Mouse (Mus musculus): ENCODE measurements at regions not wholly inside any gene's neighbourhood (a gene's known extent, or its start where the extent isn't known, plus 50 kb on each side); places are given as distances from the start of the nearest gene placed in this dataset.
A peak's percentile ranks its signal among the peaks of the same experiment; 100 is the strongest.

DNA sequence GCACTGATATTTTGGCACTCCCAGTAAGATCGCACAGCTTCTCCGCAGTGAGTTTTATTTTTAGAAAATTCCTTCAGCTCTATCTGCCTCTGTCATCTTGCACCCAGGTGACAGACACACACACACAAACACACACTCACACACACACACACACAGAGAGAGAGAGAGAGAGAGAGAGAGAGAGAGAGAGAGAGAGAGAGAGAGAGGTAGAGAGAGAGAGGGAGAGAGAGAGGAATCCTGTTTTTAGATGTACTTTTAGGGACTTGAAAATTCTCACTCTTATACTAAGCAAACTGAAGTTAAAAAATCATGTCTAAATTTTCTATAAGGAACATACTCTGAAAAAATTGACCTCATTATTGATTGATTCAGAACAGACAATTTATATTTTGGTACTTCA, 210.2 kb upstream of the Cdh10 start:
- Histone ChIP-seq H3K27ac (ENCODE audit: low read depth) (no peak overlapping the region), H3K4me1 (ENCODE audit: control insufficient read depth, insufficient read depth) (no peaks in the 10 kb centered on the region), H3K9ac (replicated peaks; ENCODE audit: low read depth, low read length) (no peak overlapping the region), H3K27me3 (ENCODE audit: control insufficient read depth, insufficient read depth, low read length) (no peaks in the 10 kb centered on the region), H3K9me3 (replicated peaks; ENCODE audit: control insufficient read depth, low read length) (no peaks in the 10 kb centered on the region), H3K4me3 (ENCODE audit: low read depth, low read length) (no peak overlapping the region), H3K4me2 (ENCODE audit: low read depth, low read length) (no peak overlapping the region), H3K36me3 (replicated peaks; ENCODE audit: control insufficient read depth, insufficient read depth, low read length) (no peaks in the 10 kb centered on the region)
- no peak for TF ChIP-seq CTCF (IDR thresholded peaks at IDR 0.05; ENCODE audit: low read depth)
- no peak for TF ChIP-seq EP300 (IDR thresholded peaks at IDR 0.05; ENCODE audit: low read depth)
- 27% methylated on average over 2 of the region's 2 CpGs for WGBS
- ATAC-seq (ENCODE audit: insufficient read depth, low read depth), result no peak
- DNase-seq (ENCODE audit: low spot score), result no peak

DNA sequence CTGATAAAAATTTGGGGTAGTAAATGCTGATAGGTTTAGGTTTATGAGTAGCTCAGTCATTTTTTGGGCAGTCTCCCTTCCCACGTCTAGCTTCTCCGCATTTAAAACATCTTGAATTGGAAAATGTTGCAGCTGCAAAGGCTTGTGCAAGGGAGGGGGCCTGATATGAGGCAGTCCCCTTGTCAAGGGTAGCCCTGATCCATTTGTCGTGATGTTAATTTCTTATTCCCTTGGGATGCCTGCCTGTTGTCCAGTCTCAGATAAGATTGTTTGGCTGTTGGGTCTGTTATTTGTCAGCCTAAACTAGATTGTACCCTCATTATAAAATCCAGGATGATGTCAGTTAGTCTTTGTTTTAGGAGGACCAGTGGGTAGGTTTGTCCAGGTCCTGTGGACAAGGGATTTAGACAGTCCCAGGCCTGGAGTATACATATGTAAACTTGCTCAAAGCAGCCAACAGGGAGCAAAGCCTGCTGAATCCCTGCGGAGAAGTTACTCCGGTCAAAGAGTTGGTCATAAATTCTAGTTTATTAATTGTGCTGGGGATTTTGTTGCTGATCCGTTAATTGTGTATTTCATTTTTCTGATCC, 195.0 kb upstream of the Cdh10 start:
- Histone ChIP-seq H3K27me3 (ENCODE audit: control insufficient read depth, insufficient read depth, low read length) (no peaks in the 10 kb centered on the region), H3K4me2 (ENCODE audit: low read depth, low read length) (no peak overlapping the region), H3K4me3 (ENCODE audit: low read depth, low read length) (no peak overlapping the region), H3K27ac (ENCODE audit: low read depth) (no peak overlapping the region), H3K4me1 (ENCODE audit: control insufficient read depth, insufficient read depth) (no peaks in the 10 kb centered on the region), H3K9me3 (replicated peaks; ENCODE audit: control insufficient read depth, low read length) (no peaks in the 10 kb centered on the region), H3K36me3 (replicated peaks; ENCODE audit: control insufficient read depth, insufficient read depth, low read length) (no peaks in the 10 kb centered on the region), H3K9ac (replicated peaks; ENCODE audit: low read depth, low read length) (no peak overlapping the region)
- no peak for DNase-seq (ENCODE audit: low spot score)
- no peak for TF ChIP-seq EP300 (IDR thresholded peaks at IDR 0.05; ENCODE audit: low read depth)
- no peak for TF ChIP-seq CTCF (IDR thresholded peaks at IDR 0.05; ENCODE audit: low read depth)
- ATAC-seq (ENCODE audit: insufficient read depth, low read depth), result no peak
- 74% methylated on average over 6 of the region's 6 CpGs for WGBS

DNA sequence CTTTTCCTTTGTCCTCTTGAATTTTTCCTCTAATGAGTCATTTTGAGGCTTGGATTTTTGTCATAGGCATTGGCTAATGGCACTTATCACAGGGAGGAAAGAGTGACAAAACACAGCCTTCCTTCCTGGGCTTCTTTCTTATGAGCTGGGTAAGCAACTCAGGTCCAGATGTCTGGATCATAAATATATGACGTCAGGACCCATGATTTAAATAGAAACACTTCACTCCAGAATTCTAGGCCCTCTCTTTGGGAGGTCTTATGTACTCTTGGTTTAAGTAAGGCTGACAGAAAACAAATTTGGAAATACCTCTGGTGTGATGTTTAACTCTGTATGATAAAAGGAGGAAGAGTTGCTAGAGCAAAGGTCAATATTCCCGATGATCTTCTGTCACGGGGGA, 193.8 kb upstream of the Cdh10 start:
- Histone ChIP-seq H3K27ac (ENCODE audit: low read depth) (no peak overlapping the region), H3K4me2 (ENCODE audit: low read depth, low read length) (no peak overlapping the region), H3K9me3 (replicated peaks; ENCODE audit: control insufficient read depth, low read length) (no peaks in the 10 kb centered on the region), H3K36me3 (replicated peaks; ENCODE audit: control insufficient read depth, insufficient read depth, low read length) (no peaks in the 10 kb centered on the region), H3K9ac (replicated peaks; ENCODE audit: low read depth, low read length) (no peak overlapping the region), H3K4me1 (ENCODE audit: control insufficient read depth, insufficient read depth) (no peaks in the 10 kb centered on the region), H3K27me3 (ENCODE audit: control insufficient read depth, insufficient read depth, low read length) (no peaks in the 10 kb centered on the region), H3K4me3 (ENCODE audit: low read depth, low read length) (no peak overlapping the region)
- no peak for ATAC-seq (ENCODE audit: insufficient read depth, low read depth)
- no peak for TF ChIP-seq CTCF (IDR thresholded peaks at IDR 0.05; ENCODE audit: low read depth)
- TF ChIP-seq EP300 (IDR thresholded peaks at IDR 0.05; ENCODE audit: low read depth), result no peak
- WGBS, result 42% methylated on average over 3 of the region's 3 CpGs
- peak; percentile 18 for DNase-seq (ENCODE audit: low spot score)

DNA sequence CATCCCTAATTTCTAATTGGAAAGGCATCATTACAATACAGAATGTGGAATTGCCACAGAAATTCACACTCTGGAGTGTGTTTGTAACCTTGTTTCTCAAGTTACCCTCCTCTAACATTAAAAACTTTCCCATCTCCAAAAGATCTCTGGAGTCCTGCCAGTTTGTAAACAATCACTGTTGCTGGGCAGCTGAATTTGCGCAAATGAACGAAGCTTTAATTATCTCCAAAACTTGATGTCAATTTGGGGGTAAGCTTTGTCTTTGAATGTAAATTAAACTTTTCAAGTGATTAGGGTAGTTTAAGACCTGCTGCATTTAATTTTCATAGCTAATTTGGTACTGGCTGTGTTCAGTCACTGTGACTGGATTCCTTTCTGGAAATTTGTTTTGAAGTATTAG, 191.8 kb upstream of the Cdh10 start:
- no peak for DNase-seq (ENCODE audit: low spot score)
- ATAC-seq (ENCODE audit: insufficient read depth, low read depth), result no peak
- TF ChIP-seq EP300 (IDR thresholded peaks at IDR 0.05; ENCODE audit: low read depth), result no peak
- TF ChIP-seq CTCF (IDR thresholded peaks at IDR 0.05; ENCODE audit: low read depth), result no peak
- Histone ChIP-seq H3K36me3 (replicated peaks; ENCODE audit: control insufficient read depth, insufficient read depth, low read length) (no peaks in the 10 kb centered on the region), H3K27me3 (ENCODE audit: control insufficient read depth, insufficient read depth, low read length) (no peaks in the 10 kb centered on the region), H3K4me1 (ENCODE audit: control insufficient read depth, insufficient read depth) (no peaks in the 10 kb centered on the region), H3K9me3 (replicated peaks; ENCODE audit: control insufficient read depth, low read length) (no peaks in the 10 kb centered on the region), H3K4me3 (ENCODE audit: low read depth, low read length) (no peak overlapping the region), H3K4me2 (ENCODE audit: low read depth, low read length) (no peak overlapping the region), H3K9ac (replicated peaks; ENCODE audit: low read depth, low read length) (no peak overlapping the region), H3K27ac (ENCODE audit: low read depth) (no peak overlapping the region)
- 70% methylated on average over 2 of the region's 2 CpGs for WGBS

Measured in heart, postnatal 0 days (tissue).